Mouse (Mus musculus): ENCODE data around the gene Rcc1.
"Not testable (repeated sequence)": the region's sequence is repeated elsewhere in the genome, so short reads cannot be mapped to it uniquely, and the experiment has no call there.

The Rcc1 gene

DNA sequence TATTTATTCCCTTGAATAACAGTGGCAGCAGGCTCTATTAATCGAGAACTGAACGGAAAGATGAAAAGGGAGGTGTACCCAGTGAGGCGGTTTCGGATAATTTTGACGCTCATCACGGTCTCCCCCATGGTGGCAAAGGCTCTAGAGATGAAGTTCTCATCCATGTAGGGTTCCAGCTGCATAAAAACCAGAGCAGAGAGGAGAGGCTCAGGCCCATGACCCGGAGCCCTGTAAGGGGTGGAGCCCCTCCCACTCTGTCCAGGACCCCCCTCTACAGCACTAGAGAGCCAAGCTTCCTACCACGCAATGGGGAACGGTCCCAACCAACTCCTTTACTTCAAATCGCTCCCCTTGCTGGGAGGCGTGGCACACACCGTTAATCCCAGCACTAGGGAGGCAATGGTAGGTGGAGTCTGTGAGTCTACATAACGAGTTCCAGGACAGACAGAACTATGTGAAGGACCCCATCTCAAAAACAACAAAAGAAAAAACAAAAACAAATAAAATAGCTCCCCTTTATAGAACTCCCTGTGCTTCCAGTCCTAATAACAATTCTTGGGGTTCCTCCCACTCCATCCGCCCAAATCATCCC is 24.9 kb downstream of the Rcc1 start:
- in situ Hi-C loops (cut with MboI; ENCODE audit: unreplicated experiment in 2 of 2) = no loop called here

DNA sequence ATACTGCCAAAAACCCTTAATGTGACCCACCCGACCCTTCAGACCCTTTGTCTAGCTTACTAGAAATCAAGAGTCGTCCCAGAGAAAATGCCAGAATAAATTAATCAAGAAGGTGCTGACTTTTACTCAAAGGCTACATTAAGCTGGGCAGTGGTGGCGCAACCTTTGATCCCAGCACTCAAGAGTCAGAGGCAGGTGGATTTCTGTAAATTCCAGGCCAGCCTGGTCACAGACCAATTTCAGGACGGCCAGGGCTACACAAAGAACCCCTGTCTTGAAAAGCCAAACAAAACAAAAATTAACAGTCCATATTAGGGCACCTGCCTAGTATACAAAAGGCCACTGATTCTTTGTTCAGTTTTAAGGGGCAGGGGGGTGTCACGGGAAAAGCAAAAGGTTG is 26.9 kb downstream of the Rcc1 start:
- in situ Hi-C loops (cut with MboI; ENCODE audit: unreplicated experiment in 2 of 2) = no loop called here

- in situ Hi-C loops (cut with MboI; ENCODE audit: unreplicated experiment in 2 of 2) = no loop called here
Measured at GRCm38 (mm10) chr4:132315711-132316110, 37.7 kb downstream of the Rcc1 start.

- in situ Hi-C loops (cut with MboI; ENCODE audit: unreplicated experiment in 2 of 2) = no loop called here
Measured at GRCm38 (mm10) chr4:132312627-132313026, 40.8 kb downstream of the Rcc1 start.

DNA sequence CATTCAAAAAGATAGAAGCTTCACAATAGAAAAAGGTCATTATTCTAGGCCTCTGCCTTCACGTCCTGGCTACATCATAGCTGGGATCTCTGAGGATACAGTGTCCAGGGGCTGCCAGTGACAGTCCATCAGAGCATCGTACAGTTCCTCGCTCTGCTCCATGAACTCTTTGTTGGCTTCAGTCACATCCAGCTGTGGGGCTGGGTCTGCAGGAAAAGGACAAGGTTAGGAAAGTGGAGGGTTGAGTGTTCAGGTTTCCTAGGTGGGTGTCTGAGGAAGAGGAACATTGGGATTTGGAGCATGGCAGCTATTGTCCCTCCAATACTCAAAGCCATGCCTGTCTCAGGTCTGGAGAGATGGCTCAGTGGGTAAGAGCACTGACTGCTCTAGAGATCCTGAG is 41.6 kb downstream of the Rcc1 start:
- in situ Hi-C loops (cut with MboI; ENCODE audit: unreplicated experiment in 2 of 2) = no loop called here

GRCm38 (mm10) chr4:132311209-132311608 is 42.2 kb downstream of the Rcc1 start:
- in situ Hi-C loops (cut with MboI; ENCODE audit: unreplicated experiment in 2 of 2) = no loop called here

- in situ Hi-C loops (cut with MboI; ENCODE audit: unreplicated experiment in 2 of 2) = no loop called here
Measured at GRCm38 (mm10) chr4:132309849-132310472, 43.4 kb downstream of the Rcc1 start.

GRCm38 (mm10) chr4:132309140-132309848 is 44.1 kb downstream of the Rcc1 start:
- in situ Hi-C loops (cut with MboI; ENCODE audit: unreplicated experiment in 2 of 2) = no loop called here

- in situ Hi-C loops (cut with MboI; ENCODE audit: unreplicated experiment in 2 of 2) = no loop called here
Measured at GRCm38 (mm10) chr4:132308437-132309139, 44.8 kb downstream of the Rcc1 start.

- in situ Hi-C loops (cut with MboI; ENCODE audit: unreplicated experiment in 2 of 2) = no loop called here
Measured at GRCm38 (mm10) chr4:132306004-132306403, 47.4 kb downstream of the Rcc1 start.

- in situ Hi-C loops (cut with MboI; ENCODE audit: unreplicated experiment in 2 of 2) = no loop called here
Measured at GRCm38 (mm10) chr4:132305276-132305675, 48.1 kb downstream of the Rcc1 start.

DNA sequence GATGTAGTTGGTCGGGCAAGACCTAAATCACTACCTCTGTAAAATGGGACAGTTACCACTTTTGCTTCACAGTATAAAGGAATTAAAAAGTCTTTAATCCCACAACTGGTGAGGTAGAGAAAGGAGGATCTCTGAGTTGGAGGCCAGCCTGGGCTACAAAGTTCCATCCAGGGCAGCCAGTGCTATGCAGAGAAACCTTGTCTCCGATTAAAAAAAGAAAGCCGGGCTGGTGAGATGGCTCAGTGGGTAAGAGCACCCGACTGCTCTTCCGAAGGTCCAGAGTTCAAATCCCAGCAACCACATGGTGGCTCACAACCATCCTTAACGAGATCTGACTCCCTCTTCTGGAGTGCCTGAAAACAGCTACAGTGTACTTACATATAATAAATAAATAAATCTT is 49.9 kb downstream of the Rcc1 start:
- in situ Hi-C loops (cut with MboI; ENCODE audit: unreplicated experiment in 2 of 2) = not testable (repeated sequence)

GRCm38 (mm10) chr4:132302939-132303479 is 50.4 kb downstream of the Rcc1 start, which contains the start of gene Rab42:
TSS of gene Rab42 (minus strand) at chr4:132303385.
- in situ Hi-C loops (cut with MboI; ENCODE audit: unreplicated experiment in 2 of 2) = no loop called here

DNA sequence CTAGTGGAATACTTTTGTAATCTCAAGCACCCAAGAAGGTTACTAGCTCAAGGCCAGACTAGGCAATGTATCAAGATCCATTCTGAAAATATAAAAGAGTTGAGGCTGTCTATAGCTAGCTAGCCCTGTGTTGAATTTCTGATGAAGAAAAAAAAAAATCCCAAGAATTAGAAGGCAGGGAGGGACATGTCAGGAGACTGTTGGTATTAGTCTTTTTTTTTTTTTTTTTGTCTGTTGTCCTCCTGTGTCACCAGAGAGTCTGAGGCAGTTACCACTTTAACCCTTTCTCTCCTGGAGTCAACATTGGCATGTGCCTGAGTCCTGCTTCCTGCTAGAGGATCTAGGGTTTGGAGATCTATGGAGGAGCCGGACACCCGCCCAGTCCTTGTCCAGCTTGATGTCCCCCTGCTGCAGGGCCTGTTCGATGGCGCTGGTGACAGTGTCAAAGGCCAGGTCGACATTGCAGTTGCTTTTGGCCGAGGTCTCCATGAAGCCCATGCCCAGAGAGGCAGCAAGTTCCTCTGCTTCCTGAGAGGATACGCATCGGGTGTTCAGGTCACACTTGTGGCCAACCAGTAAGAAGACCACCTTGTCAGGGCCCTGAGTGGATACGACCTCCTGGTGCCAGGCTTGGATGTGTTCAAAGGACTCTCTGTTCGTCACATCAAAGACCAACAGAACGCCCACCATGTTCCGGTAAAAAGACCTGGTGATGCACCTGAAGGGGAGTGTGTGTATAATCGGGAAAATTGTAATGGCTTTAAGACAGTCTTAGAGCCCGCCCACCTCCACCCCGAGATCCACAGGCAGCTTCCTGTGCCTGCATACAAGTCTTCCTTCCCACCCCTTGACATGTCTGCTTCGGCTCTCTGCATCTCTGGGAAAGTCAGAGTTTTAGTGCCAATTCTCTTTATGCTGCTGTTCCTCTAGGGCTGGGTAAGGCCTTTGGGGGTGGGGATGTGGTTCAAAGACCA is 51.2 kb downstream of the Rcc1 start:
- in situ Hi-C loops (cut with MboI; ENCODE audit: unreplicated experiment in 2 of 2) = no loop called here

DNA sequence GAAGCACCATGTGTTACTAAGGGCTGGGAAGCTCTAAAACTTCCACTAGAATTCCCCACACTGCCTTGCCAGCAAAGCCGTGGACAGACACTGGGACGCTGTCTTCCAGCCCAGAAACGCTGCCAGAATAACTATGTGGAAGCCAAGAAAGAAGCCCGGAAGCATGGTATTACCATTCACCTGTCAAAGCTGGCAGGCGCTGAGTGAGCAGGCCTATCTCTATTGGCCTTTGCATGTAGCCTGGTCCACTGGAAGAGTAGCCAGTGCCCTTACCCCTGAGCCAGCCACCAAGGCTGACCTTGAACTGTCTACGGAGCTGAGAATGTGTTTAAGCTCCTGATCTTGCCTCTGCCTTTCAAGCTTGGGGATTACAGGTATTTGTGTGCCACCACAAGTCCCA is 51.9 kb downstream of the Rcc1 start:
- in situ Hi-C loops (cut with MboI; ENCODE audit: unreplicated experiment in 2 of 2) = no loop called here

DNA sequence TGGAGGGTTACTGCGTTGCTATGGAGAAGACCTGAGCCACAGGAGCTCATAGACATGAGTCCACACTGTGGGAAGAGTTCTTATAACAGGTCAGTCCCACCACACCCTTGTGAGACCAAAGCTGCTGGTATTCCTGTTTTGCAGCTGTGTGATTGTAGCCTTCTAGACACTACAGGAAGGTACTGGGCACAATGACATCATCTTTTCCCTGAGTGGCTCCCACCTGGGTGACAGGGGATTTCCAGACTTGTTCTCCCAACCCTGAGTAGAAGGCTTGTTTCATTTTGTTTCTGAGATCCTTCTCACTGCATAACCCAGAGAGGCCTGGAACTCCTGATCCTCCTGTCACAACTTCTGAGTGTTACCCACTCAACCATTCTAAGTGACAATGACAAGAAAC is 53.6 kb downstream of the Rcc1 start:
- in situ Hi-C loops (cut with MboI; ENCODE audit: unreplicated experiment in 2 of 2) = no loop called here

DNA sequence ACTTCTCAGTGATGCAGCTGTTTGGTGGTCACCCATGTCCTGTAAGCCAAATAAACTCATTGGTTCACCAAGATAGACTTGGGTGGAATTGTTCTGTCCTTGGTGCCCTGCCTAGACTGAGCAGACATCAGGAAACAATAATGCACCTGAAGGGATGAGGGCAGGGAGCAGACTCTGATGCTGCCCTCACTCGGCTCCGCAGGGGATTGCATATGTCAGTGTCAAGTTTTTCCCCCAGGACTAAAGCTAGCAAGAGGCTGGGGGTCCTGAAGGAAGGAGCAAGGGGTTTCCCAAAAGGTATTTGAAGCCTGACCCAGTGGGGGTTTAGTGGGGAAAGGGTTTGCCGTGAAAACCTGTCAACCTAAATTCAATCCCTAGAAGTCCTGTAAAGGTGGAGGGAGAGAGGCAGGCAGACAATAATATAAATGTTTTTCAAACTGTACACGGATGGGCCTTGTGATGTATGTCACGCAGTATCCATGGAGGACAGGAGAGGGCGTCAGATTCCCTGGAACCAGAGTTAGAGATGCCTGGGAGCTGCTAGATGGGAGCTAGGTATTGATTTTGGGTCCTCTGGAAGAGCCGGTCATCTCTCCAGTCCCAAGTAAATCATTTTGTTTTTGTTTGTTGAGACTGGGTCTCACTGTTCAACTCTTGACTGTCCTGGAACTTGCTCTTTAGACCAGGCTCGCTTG is 57.6 kb downstream of the Rcc1 start:
- in situ Hi-C loops (cut with MboI; ENCODE audit: unreplicated experiment in 2 of 2) = no loop called here

DNA sequence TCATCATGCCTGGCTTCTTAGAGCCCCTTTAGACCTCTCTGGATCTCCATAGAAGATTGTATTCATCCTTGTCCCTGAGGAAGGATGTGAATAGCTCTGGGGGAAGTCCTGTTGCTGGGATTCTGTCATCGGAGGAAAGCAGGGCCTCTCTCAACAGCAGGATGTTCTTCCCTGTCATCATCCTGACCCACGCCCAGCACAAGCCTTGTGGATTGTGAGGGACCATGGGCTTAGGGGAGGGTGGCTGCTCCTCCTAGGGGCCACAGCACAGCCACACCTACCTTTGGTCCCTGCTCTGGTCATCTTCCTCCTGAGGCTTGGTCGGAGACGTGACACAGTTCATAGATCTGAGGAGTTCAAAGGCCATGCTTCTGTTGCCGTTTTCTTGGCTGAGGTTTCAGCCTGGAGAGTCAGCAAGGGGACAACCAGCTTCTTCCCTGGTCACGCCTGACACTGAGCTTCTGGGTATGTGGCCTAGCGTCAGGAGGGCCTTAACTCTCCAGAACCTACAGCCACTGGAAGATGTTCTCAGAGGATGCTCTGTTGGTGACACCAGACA is 59.6 kb downstream of the Rcc1 start:
- in situ Hi-C loops (cut with MboI; ENCODE audit: unreplicated experiment in 2 of 2) = no loop called here

GRCm38 (mm10) chr4:132292988-132293387 is 60.4 kb downstream of the Rcc1 start:
- in situ Hi-C loops (cut with MboI; ENCODE audit: unreplicated experiment in 2 of 2) = no loop called here

Data from v-Abl transformed pro-B cells (cell line).